Mouse (Mus musculus) stomach, postnatal 0 days (tissue): ENCODE results near the gene Rab7. TPM values are rescaled to one million over a fixed set of nuclear protein-coding genes. Genes with fewer than 3 reads are reported as not detected.
A peak's percentile ranks its signal among the peaks of the same experiment; 100 is the strongest.
"Not testable (repeated sequence)": the region's sequence is repeated elsewhere in the genome, so short reads cannot be mapped to it uniquely, and the experiment has no call there.

Source experiments
- ATAC-seq: fragments of 200-750 bp; cut with Nextera tagmentation; 2 replicates; pipeline ENCODE4 v1.8.0; 2017; ENCODE audit not compliant: low FRiP score, low TSS enrichment
- DNase-seq: peaks from one replicate; pipeline ENCODE4 v3.0.0-alpha.2; 2016; ENCODE audit warnings: low spot score
- H3K27ac ChIP-seq: fragments of 300-500 bp; sonication (generic); replicated peaks from 2 replicates; pipeline ENCODE4 v1.5.1; 2014; ENCODE audit warnings: mild to moderate bottlenecking, control low read depth
- H3K27me3 ChIP-seq: fragments of 300-500 bp; sonication (generic); 2 replicates; pipeline ENCODE4 v1.6.1; 2014; ENCODE audit warnings: low read length; ENCODE audit not compliant: control insufficient read depth, insufficient read depth
- H3K36me3 ChIP-seq: fragments of 300-500 bp; sonication (generic); 2 replicates; pipeline ENCODE4 v1.6.1; 2014; ENCODE audit warnings: low read length, mixed read lengths; ENCODE audit not compliant: control insufficient read depth, insufficient read depth
- H3K4me1 ChIP-seq: fragments of 300-500 bp; sonication (generic); replicated peaks from 2 replicates; pipeline ENCODE4 v1.6.1; 2014; ENCODE audit warnings: antibody characterized with exemption; ENCODE audit not compliant: control insufficient read depth, insufficient read depth
- H3K4me2 ChIP-seq: fragments of 300-500 bp; sonication (generic); replicated peaks from 2 replicates; pipeline ENCODE4 v1.6.1; 2014; ENCODE audit warnings: low read depth, mild to moderate bottlenecking, control low read depth, moderate library complexity
- H3K4me3 ChIP-seq: fragments of 300-500 bp; sonication (generic); 2 replicates; pipeline ENCODE4 v1.5.1; 2014; ENCODE audit warnings: low read depth, low read length, control low read depth
- H3K9ac ChIP-seq: fragments of 300-500 bp; sonication (generic); 2 replicates; pipeline ENCODE4 v1.6.1; 2014; ENCODE audit warnings: mild to moderate bottlenecking, low read length, control low read depth, mixed read lengths
- H3K9me3 ChIP-seq: fragments of 300-500 bp; sonication (generic); 2 replicates; pipeline ENCODE4 v1.6.1; 2016; ENCODE audit warnings: low read length; ENCODE audit not compliant: control insufficient read depth
- CTCF ChIP-seq: IDR thresholded peaks from 2 replicates; pipeline ENCODE4 v1.5.1; 2016; ENCODE audit warnings: antibody characterized with exemption, low read depth, mild to moderate bottlenecking, moderate library complexity
- EP300 ChIP-seq: optimal IDR thresholded peaks from 2 replicates; pipeline ENCODE3; 2016; ENCODE audit warnings: antibody characterized with exemption
- WGBS: fragments of 180-500 bp; shearing (Covaris S2); extraction: QIAGEN DNeasy Blood & Tissue Kit; methylation state at CpG from one replicate; pipeline ENCODE4 v1.1.7; 2014; 5-methylcytosine and 5-hydroxymethylcytosine counted together
- polyA plus RNA-seq: library from polyadenylated mRNA; unstranded; fragments of >200 nt; fragmentation: Nextera tagmentation; extraction: Ambion mirVana; gene quantifications from 2 replicates; pipeline ENCODE4 v1.2.1, GENCODE M21; 2015

Rab7 gene
- polyA plus RNA-seq, 1 experiment from 2014 or later: 179 TPM

- no peaks in the 10 kb centered on the region for H3K27me3 ChIP-seq
- H3K27ac ChIP-seq: no peak overlapping the region
- TF ChIP-seq CTCF (no peak), EP300 (no peak)
- ATAC-seq (no peak), DNase-seq (no peak)
- no peak overlapping the region for H3K4me2 ChIP-seq
- no peaks in the 10 kb centered on the region for H3K9me3 ChIP-seq
- 69% methylated on average over 2 of the region's 2 CpGs for WGBS
- H3K9ac ChIP-seq: no peak overlapping the region
- no peaks in the 10 kb centered on the region for H3K4me1 ChIP-seq
- no peaks in the 10 kb centered on the region; the same call in 1 of the 2 replicates for H3K36me3 ChIP-seq
- no peak overlapping the region for H3K4me3 ChIP-seq
Observed at GRCm38 (mm10) chr6:88019154-88019553, 25.9 kb downstream of the Rab7 start.

DNA sequence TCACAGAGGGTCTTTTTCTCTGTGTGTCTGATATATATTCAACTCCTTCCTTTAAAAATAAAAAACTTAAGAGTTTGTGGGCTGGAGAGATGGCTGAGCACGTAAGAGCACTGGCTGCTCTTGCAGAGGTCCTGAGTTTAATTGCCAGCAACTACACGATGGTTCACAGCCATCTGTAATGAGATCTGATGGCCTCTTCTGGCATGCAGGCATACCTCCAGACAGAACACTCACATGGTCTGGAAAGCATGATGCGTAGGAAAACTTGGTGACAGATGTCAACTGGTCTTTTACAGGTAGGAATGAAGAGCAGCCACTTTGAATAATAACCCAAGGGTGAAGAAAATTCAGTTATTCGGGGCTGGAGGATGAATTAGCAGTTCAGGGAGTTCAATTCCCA lies 27.2 kb downstream of the Rab7 start:
- DNase-seq (no peak), ATAC-seq (no peak)
- Histone ChIP-seq H3K9me3 (no peaks in the 10 kb centered on the region), H3K27me3 (no peaks in the 10 kb centered on the region), H3K4me3 (no peak overlapping the region), H3K4me1 (no peaks in the 10 kb centered on the region), H3K36me3 (no peaks in the 10 kb centered on the region; the same call in 1 of the 2 replicates), H3K9ac (no peak overlapping the region), H3K27ac (no peak overlapping the region), H3K4me2 (no peak overlapping the region)
- no peak for TF ChIP-seq CTCF
- no peak for TF ChIP-seq EP300
- 71% methylated on average over 4 of the region's 4 CpGs for WGBS

GRCm38 (mm10) chr6:88015797-88016196 lies 29.3 kb downstream of the Rab7 start:
- Histone ChIP-seq H3K27ac (no peak overlapping the region), H3K4me2 (no peak overlapping the region), H3K4me1 (no peaks in the 10 kb centered on the region), H3K9me3 (no peaks in the 10 kb centered on the region), H3K9ac (no peak overlapping the region), H3K4me3 (no peak overlapping the region), H3K27me3 (no peaks in the 10 kb centered on the region), H3K36me3 (no peaks in the 10 kb centered on the region; the same call in 1 of the 2 replicates)
- 56% methylated on average over 2 of the region's 2 CpGs for WGBS
- ATAC-seq (no peak), DNase-seq (no peak)
- TF ChIP-seq EP300: no peak
- TF ChIP-seq CTCF: no peak

GRCm38 (mm10) chr6:88013456-88013855 lies 31.6 kb downstream of the Rab7 start:
- H3K9me3 ChIP-seq: no peaks in the 10 kb centered on the region
- no peak for DNase-seq

DNA sequence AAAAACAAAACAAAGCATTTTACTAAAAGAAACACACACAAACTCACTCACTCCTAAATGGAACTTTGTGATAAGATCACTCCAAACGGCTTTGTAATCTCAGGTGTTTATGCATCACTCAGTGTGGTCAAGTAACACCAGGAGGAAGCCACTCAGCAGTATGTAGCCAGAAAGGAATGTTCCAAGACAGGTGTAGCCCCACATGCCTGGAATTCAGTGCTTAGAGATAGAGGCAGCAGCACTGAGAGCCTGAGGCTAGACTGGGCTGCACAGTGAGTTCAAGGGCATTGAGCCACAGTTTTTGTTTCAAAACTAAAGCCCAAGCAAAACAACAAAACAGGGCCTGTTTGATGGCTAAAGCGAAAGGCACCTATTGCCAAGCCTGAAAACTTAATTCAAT lies 32.5 kb downstream of the Rab7 start:
- Histone ChIP-seq H3K27ac (no peak overlapping the region), H3K4me2 (no peak overlapping the region), H3K9ac (no peak overlapping the region), H3K27me3 (no peaks in the 10 kb centered on the region), H3K4me3 (no peak overlapping the region), H3K36me3 (peaks cover 4% of the 10 kb centered on the region), H3K4me1 (no peaks in the 10 kb centered on the region), H3K9me3 (no peaks in the 10 kb centered on the region)
- ATAC-seq (no peak), DNase-seq (no peak)
- no peak for TF ChIP-seq CTCF
- TF ChIP-seq EP300: no peak
- 64% methylated on average over 2 of the region's 2 CpGs for WGBS

More at GRCm38 (mm10) chr6:88013456-88013855, 31.6 kb downstream of the Rab7 start:
- H3K4me3 ChIP-seq: no peak overlapping the region
- ATAC-seq: no peak
- H3K9ac ChIP-seq: no peak overlapping the region
- TF ChIP-seq CTCF (no peak), EP300 (no peak)
- no peaks in the 10 kb centered on the region for H3K4me1 ChIP-seq
- no peaks in the 10 kb centered on the region for H3K27me3 ChIP-seq
- H3K4me2 ChIP-seq: no peak overlapping the region
- 79% methylated on average over 4 of the region's 4 CpGs for WGBS
- no peaks in the 10 kb centered on the region; the same call in none of the 2 replicates for H3K36me3 ChIP-seq
- H3K27ac ChIP-seq: no peak overlapping the region

- WGBS: 48% methylated on average over 1 of the region's 1 CpGs
- H3K27ac ChIP-seq, H3K4me2 ChIP-seq, H3K9ac ChIP-seq, H3K27me3 ChIP-seq, H3K36me3 ChIP-seq, H3K4me1 ChIP-seq, H3K4me3 ChIP-seq, DNase-seq, ATAC-seq, H3K9me3 ChIP-seq: not testable (repeated sequence)
- peak; percentile 64 for TF ChIP-seq CTCF
Observed at GRCm38 (mm10) chr6:88011106-88011505, 34.0 kb downstream of the Rab7 start.
